In genomic region chr11:50233993-50234392, GRCm38 (mm10) we compare ENCODE assay signal across 12 mouse cellular contexts. TPM values are rescaled to one million over a fixed set of nuclear protein-coding genes. Genes with fewer than 3 reads are reported as not detected.
DNase-seq lines count a peak whose midpoint lies in the region; ATAC-seq and TF ChIP-seq lines count a peak whose summit lies in the region.
"Had no signal": no experiment of that assay in that cellular context is flagged by ENCODE, and none has a peak within 500 bp of the region (broad histone marks: within the 10 kb centered on the region; RNA-seq: fewer than 3 reads in every experiment).

No protein-coding gene starts in this region.

- H3K4me2 ChIP-seq in lung, postnatal 0 days (replicated peaks; ENCODE audit: low read depth, low read length), result no peak overlapping the region
- no peak overlapping the region for H3K4me2 ChIP-seq in neural tube, embryonic 15.5 days
- H3K4me2 ChIP-seq: heart, embryonic 15.5 days; limb, embryonic 12.5 days had no signal

- no peak overlapping the region for H3K4me3 ChIP-seq in lung, postnatal 0 days (ENCODE audit: low read depth, low read length)
- H3K4me3 ChIP-seq in bone marrow, adult 2 months (replicated peaks; ENCODE audit: control insufficient read depth, low read depth, low read length), result no peak overlapping the region
- H3K4me3 ChIP-seq in neural tube, embryonic 15.5 days (replicated peaks), result no peak overlapping the region
- H3K4me3 ChIP-seq: heart, embryonic 15.5 days; limb, embryonic 12.5 days had no signal

- peak; percentile 49 for TF ChIP-seq CTCF in lung, postnatal 0 days (IDR thresholded peaks at IDR 0.05)
- peak; percentile 29; the same call in 1 of the 2 replicates for TF ChIP-seq CTCF in bone marrow, adult 2 months (IDR thresholded peaks at IDR 0.05; ENCODE audit: control insufficient read depth, insufficient read depth, low read length)

- peaks cover 13% of the 10 kb centered on the region; the same call in 1 of the 2 replicates for H3K4me1 ChIP-seq in lung, postnatal 0 days (ENCODE audit: insufficient read depth, low read depth, low read length)
- H3K4me1 ChIP-seq in bone marrow, adult 2 months (ENCODE audit: control insufficient read depth, insufficient read depth, low read length), result peaks cover 6% of the 10 kb centered on the region; the same call in 1 of the 2 replicates
- H3K4me1 ChIP-seq in neural tube, embryonic 15.5 days, result peaks cover 32% of the 10 kb centered on the region

- H3K27ac ChIP-seq in lung, postnatal 0 days (ENCODE audit: low read length), result no peak overlapping the region
- no peak overlapping the region for H3K27ac ChIP-seq in bone marrow, adult 2 months (ENCODE audit: control insufficient read depth, insufficient read depth, low read depth, low read length, poor library complexity)
- H3K27ac ChIP-seq in neural tube, embryonic 15.5 days (replicated peaks), result no peak overlapping the region
- H3K27ac ChIP-seq: heart, embryonic 15.5 days; limb, embryonic 12.5 days; macrophage had no signal

- peaks cover 34% of the 10 kb centered on the region; the same call in 1 of the 2 replicates for H3K36me3 ChIP-seq in lung, postnatal 0 days (ENCODE audit: insufficient read depth, low read length)
- H3K36me3 ChIP-seq in neural tube, embryonic 15.5 days, result peaks cover 36% of the 10 kb centered on the region

- H3K27me3 ChIP-seq in lung, postnatal 0 days (replicated peaks; ENCODE audit: insufficient read depth, low read length), result no peaks in the 10 kb centered on the region
- H3K27me3 ChIP-seq in neural tube, embryonic 15.5 days (replicated peaks), result peaks cover 26% of the 10 kb centered on the region; the same call in 1 of the 2 replicates

- intact Hi-C loops in heart, postnatal 25 days (cut with DNase I), result loop anchor here (5.0 kb wide), 1 partner anchor 247 kb away; no protein-coding TSS in a partner anchor

- DNase-seq in heart, adult 11 months, result peak; percentile 91
- no peak for DNase-seq in heart, postnatal 25 days (ENCODE audit: low spot score)
- DNase-seq in lung, postnatal 0 days (ENCODE audit: low spot score), result no peak
- no peak for DNase-seq in lung, postnatal 4 days
- DNase-seq in testis, postnatal 14 days (ENCODE audit: low spot score), result peak; percentile 53
- DNase-seq: gastrocnemius, postnatal 10 days had no signal

- TF ChIP-seq POLR2A in bone marrow, adult 2 months (IDR thresholded peaks at IDR 0.05; ENCODE audit: borderline replicate concordance, control insufficient read depth, low read depth, low read length), result no peak

- H3K9me3 ChIP-seq in lung, postnatal 0 days (ENCODE audit: low read length), result no peaks in the 10 kb centered on the region
- no peaks in the 10 kb centered on the region for H3K9me3 ChIP-seq in neural tube, embryonic 15.5 days (replicated peaks)
- H3K9me3 ChIP-seq: heart, embryonic 15.5 days; limb, embryonic 12.5 days had no signal

- H3K9ac ChIP-seq in lung, postnatal 0 days (replicated peaks; ENCODE audit: low read depth), result no peak overlapping the region
- no peak overlapping the region for H3K9ac ChIP-seq in neural tube, embryonic 15.5 days (replicated peaks)
- H3K9ac ChIP-seq: heart, embryonic 15.5 days; limb, embryonic 12.5 days had no signal

- ATAC-seq in lung, postnatal 0 days, result no peak
- no peak for ATAC-seq in neural tube, embryonic 15.5 days (ENCODE audit: low FRiP score)

- 85% methylated on average over 11 of the region's 11 CpGs for WGBS in lung, postnatal 0 days
- 88% methylated on average over 11 of the region's 11 CpGs for WGBS in bone marrow, adult 2 months
- 90% methylated on average over 11 of the region's 11 CpGs for WGBS in neural tube, embryonic 15.5 days

- TF ChIP-seq EP300 in lung, postnatal 0 days (IDR thresholded peaks at IDR 0.05), result no peak

RNA-seq across cellular contexts. Expression of gene Ltc4s, which starts 4.4 kb away (rescaled TPM):
- 1 to 10 TPM; 4.8 to 7.8 TPM for total RNA-seq in heart, postnatal 25 days (2021)
- polyA plus RNA-seq in lung, postnatal 0 days (2015; fragmentation: Nextera tagmentation; extraction: Ambion mirVana), result 21.8 and 21.9 TPM in 2 replicates
- polyA plus RNA-seq in bone marrow, adult 2 months (2011; ENCODE audit: insufficient read depth, insufficient read length, low replicate concordance, missing spikeins), result 3.9 and 6.7 TPM in 2 replicates
- 2.9 and 3.7 TPM in 2 replicates for polyA plus RNA-seq in neural tube, embryonic 15.5 days (2015; fragmentation: Nextera tagmentation; extraction: Ambion mirVana)
- total RNA-seq: monocyte, adult 5-6 weeks had no signal

RNA-seq across cellular contexts. Expression of gene Mgat4b, which starts 23.3 kb away (rescaled TPM):
- total RNA-seq in heart, postnatal 25 days (2021), result 10 to 100 TPM; 85.3 to 86.5 TPM
- 43.4 and 44.4 TPM in 2 replicates for polyA plus RNA-seq in lung, postnatal 0 days (2015; fragmentation: Nextera tagmentation; extraction: Ambion mirVana)
- polyA plus RNA-seq in bone marrow, adult 2 months (2011; ENCODE audit: insufficient read depth, insufficient read length, low replicate concordance, missing spikeins), result 15.7 and 20.7 TPM in 2 replicates
- 50.2 and 63.8 TPM in 2 replicates for polyA plus RNA-seq in neural tube, embryonic 15.5 days (2015; fragmentation: Nextera tagmentation; extraction: Ambion mirVana)

RNA-seq across cellular contexts. Expression of gene Sqstm1, which starts 23.4 kb away (rescaled TPM):
- 100 to 1,000 TPM; 265 to 324 TPM for total RNA-seq in heart, postnatal 25 days (2021)
- 405 and 426 TPM in 2 replicates for polyA plus RNA-seq in lung, postnatal 0 days (2015; fragmentation: Nextera tagmentation; extraction: Ambion mirVana)
- 172 TPM in 2 replicates for polyA plus RNA-seq in bone marrow, adult 2 months (2011; ENCODE audit: insufficient read depth, insufficient read length, low replicate concordance, missing spikeins)
- polyA plus RNA-seq in neural tube, embryonic 15.5 days (2015; fragmentation: Nextera tagmentation; extraction: Ambion mirVana), result 421 and 450 TPM in 2 replicates

RNA-seq across cellular contexts. Expression of gene Maml1, which starts 58.1 kb away (rescaled TPM):
- total RNA-seq in heart, postnatal 25 days (2021), result 10 to 100 TPM; 11.5 to 12.9 TPM
- polyA plus RNA-seq in lung, postnatal 0 days (2015; fragmentation: Nextera tagmentation; extraction: Ambion mirVana), result 5.2 and 6.2 TPM in 2 replicates
- polyA plus RNA-seq in bone marrow, adult 2 months (2011; ENCODE audit: insufficient read depth, insufficient read length, low replicate concordance, missing spikeins), result 1.8 and 9.2 TPM in 2 replicates
- polyA plus RNA-seq in neural tube, embryonic 15.5 days (2015; fragmentation: Nextera tagmentation; extraction: Ambion mirVana), result 2.5 and 2.6 TPM in 2 replicates

RNA-seq across cellular contexts. Expression of gene Mrnip, which starts 59.7 kb away (rescaled TPM):
- total RNA-seq in heart, postnatal 25 days (2021), result 1 to 10 TPM; 2.3 to 2.7 TPM
- 6.9 and 9.0 TPM in 2 replicates for polyA plus RNA-seq in lung, postnatal 0 days (2015; fragmentation: Nextera tagmentation; extraction: Ambion mirVana)
- polyA plus RNA-seq in bone marrow, adult 2 months (2011; ENCODE audit: insufficient read depth, insufficient read length, low replicate concordance, missing spikeins), result 5.2 and 6.2 TPM in 2 replicates
- polyA plus RNA-seq in neural tube, embryonic 15.5 days (2015; fragmentation: Nextera tagmentation; extraction: Ambion mirVana), result 34.2 and 36.7 TPM in 2 replicates

Comparison
In these comparisons a context has a peak if more than half of its experiments do, and no peak if none do; other contexts are left out.
1. DNase-seq: peak in heart, adult 11 months (single experiment) and testis, postnatal 14 days (single experiment); none in heart, postnatal 25 days (single experiment), lung, postnatal 0 days (single experiment) and lung, postnatal 4 days (0 of 2).